Mouse (Mus musculus): ENCODE results near the gene B3gnt7. TPM values are rescaled to one million over a fixed set of nuclear protein-coding genes. Genes with fewer than 3 reads are reported as not detected.
"Not testable (repeated sequence)": the region's sequence is repeated elsewhere in the genome, so short reads cannot be mapped to it uniquely, and the experiment has no call there.

Gene B3gnt7
- total RNA-seq, 2 experiments from 2014 or later = 0.97 to 1.4 TPM

GRCm38 (mm10) chr1:86313772-86314125, 11.1 kb downstream of the B3gnt7 start:
- no peak overlapping the region for H3K27ac ChIP-seq

GRCm38 (mm10) chr1:86320822-86321413, 18.3 kb downstream of the B3gnt7 start:
- no peak for TF ChIP-seq CTCF (IDR thresholded peaks at IDR 0.05)
- no peak for DNase-seq (ENCODE audit: extremely low spot score in 1 of 2, low spot score in 2 of 2)
- Histone ChIP-seq H3K27ac (no peak overlapping the region), H3K4me3 (no peak overlapping the region)
- intact Hi-C loops (cut with DNase I) = no loop called here

More at GRCm38 (mm10) chr1:86313772-86314125, 11.1 kb downstream of the B3gnt7 start:
- intact Hi-C loops (cut with DNase I) = no loop called here
- H3K4me3 ChIP-seq = no peak overlapping the region
- peak; percentile 48 for TF ChIP-seq CTCF (IDR thresholded peaks at IDR 0.05)
- no peak for DNase-seq (ENCODE audit: extremely low spot score in 1 of 2, low spot score in 2 of 2)

GRCm38 (mm10) chr1:86336330-86336729, 33.7 kb downstream of the B3gnt7 start:
- no peak for TF ChIP-seq CTCF (IDR thresholded peaks at IDR 0.05)
- DNase-seq (ENCODE audit: extremely low spot score in 1 of 2, low spot score in 2 of 2) = no peak
- intact Hi-C loops (cut with DNase I) = no loop called here
- H3K4me3 ChIP-seq = no peak overlapping the region
- no peak overlapping the region for H3K27ac ChIP-seq

- peak; percentile 78 to 81 for DNase-seq (ENCODE audit: extremely low spot score in 1 of 2, low spot score in 2 of 2)
- Histone ChIP-seq H3K27ac (no peak overlapping the region), H3K4me3 (no peak overlapping the region)
- peak; percentile 95 for TF ChIP-seq CTCF (IDR thresholded peaks at IDR 0.05)
- intact Hi-C loops (cut with DNase I) = loop anchor here (1.0 kb wide), 2 partner anchors 125 to 160 kb away; no protein-coding TSS in a partner anchor
Measured at GRCm38 (mm10) chr1:86339156-86339812, 36.7 kb downstream of the B3gnt7 start.

- intact Hi-C loops (cut with DNase I); H3K4me3 ChIP-seq; H3K27ac ChIP-seq: not testable (repeated sequence)
Measured at GRCm38 (mm10) chr1:86341096-86341495, 38.5 kb downstream of the B3gnt7 start.

GRCm38 (mm10) chr1:86342371-86342770, 39.7 kb downstream of the B3gnt7 start:
- intact Hi-C loops (cut with DNase I) = no loop called here
- H3K4me3 ChIP-seq = no peak overlapping the region
- H3K27ac ChIP-seq = no peak overlapping the region
- no peak for DNase-seq (ENCODE audit: extremely low spot score in 1 of 2, low spot score in 2 of 2)
- no peak for TF ChIP-seq CTCF (IDR thresholded peaks at IDR 0.05)

More at GRCm38 (mm10) chr1:86341096-86341495, 38.5 kb downstream of the B3gnt7 start:
- not testable (repeated sequence) for DNase-seq (ENCODE audit: extremely low spot score in 1 of 2, low spot score in 2 of 2)

- intact Hi-C loops (cut with DNase I) = no loop called here
- no peak overlapping the region for H3K27ac ChIP-seq
- TF ChIP-seq CTCF (IDR thresholded peaks at IDR 0.05) = no peak
- DNase-seq (ENCODE audit: extremely low spot score in 1 of 2, low spot score in 2 of 2) = no peak
- H3K4me3 ChIP-seq = no peak overlapping the region
Measured at GRCm38 (mm10) chr1:86343087-86343645, 40.5 kb downstream of the B3gnt7 start.

GRCm38 (mm10) chr1:86343969-86344861, 41.6 kb downstream of the B3gnt7 start:
- intact Hi-C loops (cut with DNase I) = no loop called here
- no peak for DNase-seq (ENCODE audit: extremely low spot score in 1 of 2, low spot score in 2 of 2)

GRCm38 (mm10) chr1:86345069-86345468, 42.4 kb downstream of the B3gnt7 start:
- TF ChIP-seq CTCF (IDR thresholded peaks at IDR 0.05) = no peak
- intact Hi-C loops (cut with DNase I) = no loop called here
- H3K4me3 ChIP-seq = no peak overlapping the region
- H3K27ac ChIP-seq = no peak overlapping the region
- DNase-seq (ENCODE audit: extremely low spot score in 1 of 2, low spot score in 2 of 2) = no peak

More at GRCm38 (mm10) chr1:86343969-86344861, 41.6 kb downstream of the B3gnt7 start:
- no peak for TF ChIP-seq CTCF (IDR thresholded peaks at IDR 0.05)
- no peak overlapping the region for H3K27ac ChIP-seq
- H3K4me3 ChIP-seq = no peak overlapping the region

GRCm38 (mm10) chr1:86345956-86346355, 43.3 kb downstream of the B3gnt7 start:
- intact Hi-C loops (cut with DNase I) = no loop called here
- Histone ChIP-seq H3K27ac (no peak overlapping the region), H3K4me3 (no peak overlapping the region)
- TF ChIP-seq CTCF (IDR thresholded peaks at IDR 0.05) = no peak
- DNase-seq (ENCODE audit: extremely low spot score in 1 of 2, low spot score in 2 of 2) = no peak

- peak; percentile 41 for TF ChIP-seq CTCF (IDR thresholded peaks at IDR 0.05)
- DNase-seq (ENCODE audit: extremely low spot score in 1 of 2, low spot score in 2 of 2) = no peak
- no peak overlapping the region for H3K4me3 ChIP-seq
- H3K27ac ChIP-seq = no peak overlapping the region
- intact Hi-C loops (cut with DNase I) = no loop called here
Measured at GRCm38 (mm10) chr1:86346851-86347715, 44.5 kb downstream of the B3gnt7 start.
